Mouse (Mus musculus): ENCODE results near the gene Mrpl16. TPM values are rescaled to one million over a fixed set of nuclear protein-coding genes. Genes with fewer than 3 reads are reported as not detected.

Gene Mrpl16
- polyA plus RNA-seq, 1 experiment from 2014 or later, result 49.1 TPM

GRCm38 (mm10) chr19:11765059-11765458 lies 5.1 kb upstream of the Mrpl16 start:
- Histone ChIP-seq H3K36me3 (ENCODE audit: control insufficient read depth, insufficient read depth, low read length) (no peaks in the 10 kb centered on the region), H3K27ac (ENCODE audit: low read depth, low read length) (no peak overlapping the region), H3K9ac (ENCODE audit: low read depth, low read length) (no peak overlapping the region), H3K4me3 (ENCODE audit: low read length) (no peak overlapping the region), H3K4me1 (ENCODE audit: control insufficient read depth, insufficient read depth, low read depth, low read length) (no peaks in the 10 kb centered on the region), H3K4me2 (ENCODE audit: low read length) (no peak overlapping the region), H3K9me3 (ENCODE audit: control insufficient read depth, low read length) (no peaks in the 10 kb centered on the region), H3K27me3 (replicated peaks; ENCODE audit: control insufficient read depth, insufficient read depth, low read length) (no peaks in the 10 kb centered on the region)
- 86% methylated on average over 3 of the region's 3 CpGs for WGBS
- no peak for ATAC-seq

- ATAC-seq, result no peak
- no peak overlapping the region for H3K9ac ChIP-seq (ENCODE audit: low read depth, low read length)
- H3K9me3 ChIP-seq (ENCODE audit: control insufficient read depth, low read length), result no peaks in the 10 kb centered on the region
- H3K4me1 ChIP-seq (ENCODE audit: control insufficient read depth, insufficient read depth, low read depth, low read length), result peaks cover 8% of the 10 kb centered on the region
- H3K4me3 ChIP-seq (ENCODE audit: low read length), result no peak overlapping the region
- H3K27me3 ChIP-seq (replicated peaks; ENCODE audit: control insufficient read depth, insufficient read depth, low read length), result no peaks in the 10 kb centered on the region
- no peak overlapping the region for H3K27ac ChIP-seq (ENCODE audit: low read depth, low read length)
- no peaks in the 10 kb centered on the region for H3K36me3 ChIP-seq (ENCODE audit: control insufficient read depth, insufficient read depth, low read length)
- WGBS, result 68% methylated on average over 4 of the region's 4 CpGs
- no peak overlapping the region for H3K4me2 ChIP-seq (ENCODE audit: low read length)
These were observed 3.8 kb upstream of the Mrpl16 start for GRCm38 (mm10) chr19:11766413-11766812.

GRCm38 (mm10) chr19:11768163-11768562 lies 2.0 kb upstream of the Mrpl16 start:
- Histone ChIP-seq H3K27ac (ENCODE audit: low read depth, low read length) (no peak overlapping the region), H3K4me1 (ENCODE audit: control insufficient read depth, insufficient read depth, low read depth, low read length) (peaks cover 8% of the 10 kb centered on the region), H3K9me3 (ENCODE audit: control insufficient read depth, low read length) (no peaks in the 10 kb centered on the region), H3K4me3 (ENCODE audit: low read length) (no peak overlapping the region), H3K4me2 (ENCODE audit: low read length) (no peak overlapping the region), H3K36me3 (ENCODE audit: control insufficient read depth, insufficient read depth, low read length) (no peaks in the 10 kb centered on the region; the same call in 1 of the 2 replicates), H3K27me3 (replicated peaks; ENCODE audit: control insufficient read depth, insufficient read depth, low read length) (no peaks in the 10 kb centered on the region), H3K9ac (ENCODE audit: low read depth, low read length) (no peak overlapping the region)
- ATAC-seq, result no peak
- 17% methylated on average over 3 of the region's 3 CpGs for WGBS

- no peak for ATAC-seq
- Histone ChIP-seq H3K9me3 (ENCODE audit: control insufficient read depth, low read length) (no peaks in the 10 kb centered on the region), H3K27ac (ENCODE audit: low read depth, low read length) (no peak overlapping the region), H3K4me2 (ENCODE audit: low read length) (peak overlapping the region; percentile 88), H3K4me1 (ENCODE audit: control insufficient read depth, insufficient read depth, low read depth, low read length) (peaks cover 8% of the 10 kb centered on the region), H3K4me3 (ENCODE audit: low read length) (no peak overlapping the region; the same call in 1 of the 2 replicates), H3K36me3 (ENCODE audit: control insufficient read depth, insufficient read depth, low read length) (peaks cover 3% of the 10 kb centered on the region; the same call in 1 of the 2 replicates), H3K27me3 (replicated peaks; ENCODE audit: control insufficient read depth, insufficient read depth, low read length) (no peaks in the 10 kb centered on the region), H3K9ac (ENCODE audit: low read depth, low read length) (no peak overlapping the region)
- WGBS, result 93% methylated on average over 5 of the region's 5 CpGs
These were observed 802 bp upstream of the Mrpl16 start for GRCm38 (mm10) chr19:11769257-11769920.

- WGBS, result 55% methylated on average over 7 of the region's 7 CpGs
- Histone ChIP-seq H3K4me3 (ENCODE audit: low read length) (no peak overlapping the region), H3K36me3 (ENCODE audit: control insufficient read depth, insufficient read depth, low read length) (peaks cover 9% of the 10 kb centered on the region; the same call in 1 of the 2 replicates), H3K9ac (ENCODE audit: low read depth, low read length) (no peak overlapping the region), H3K9me3 (ENCODE audit: control insufficient read depth, low read length) (no peaks in the 10 kb centered on the region), H3K4me2 (ENCODE audit: low read length) (no peak overlapping the region), H3K27ac (ENCODE audit: low read depth, low read length) (no peak overlapping the region), H3K4me1 (ENCODE audit: control insufficient read depth, insufficient read depth, low read depth, low read length) (no peaks in the 10 kb centered on the region), H3K27me3 (replicated peaks; ENCODE audit: control insufficient read depth, insufficient read depth, low read length) (no peaks in the 10 kb centered on the region)
- ATAC-seq, result peak; percentile 72; the same call in 1 of the 2 replicates
These were observed 7.1 kb downstream of the Mrpl16 start for GRCm38 (mm10) chr19:11777191-11777865.

GRCm38 (mm10) chr19:11785409-11786154 lies 15.4 kb downstream of the Mrpl16 start:
- Histone ChIP-seq H3K27ac (ENCODE audit: low read depth, low read length) (no peak overlapping the region), H3K9me3 (ENCODE audit: control insufficient read depth, low read length) (no peaks in the 10 kb centered on the region), H3K4me3 (ENCODE audit: low read length) (no peak overlapping the region), H3K36me3 (ENCODE audit: control insufficient read depth, insufficient read depth, low read length) (peaks cover 16% of the 10 kb centered on the region), H3K27me3 (replicated peaks; ENCODE audit: control insufficient read depth, insufficient read depth, low read length) (no peaks in the 10 kb centered on the region), H3K9ac (ENCODE audit: low read depth, low read length) (no peak overlapping the region), H3K4me2 (ENCODE audit: low read length) (no peak overlapping the region), H3K4me1 (ENCODE audit: control insufficient read depth, insufficient read depth, low read depth, low read length) (no peaks in the 10 kb centered on the region)
- ATAC-seq, result no peak
- 89% methylated on average over 14 of the region's 14 CpGs for WGBS

- Histone ChIP-seq H3K27ac (ENCODE audit: low read depth, low read length) (no peak overlapping the region), H3K4me2 (ENCODE audit: low read length) (no peak overlapping the region), H3K4me1 (ENCODE audit: control insufficient read depth, insufficient read depth, low read depth, low read length) (no peaks in the 10 kb centered on the region), H3K36me3 (ENCODE audit: control insufficient read depth, insufficient read depth, low read length) (peaks cover 12% of the 10 kb centered on the region), H3K9ac (ENCODE audit: low read depth, low read length) (no peak overlapping the region), H3K27me3 (replicated peaks; ENCODE audit: control insufficient read depth, insufficient read depth, low read length) (no peaks in the 10 kb centered on the region), H3K9me3 (ENCODE audit: control insufficient read depth, low read length) (no peaks in the 10 kb centered on the region), H3K4me3 (ENCODE audit: low read length) (no peak overlapping the region)
- no peak for ATAC-seq
- 93% methylated on average over 6 of the region's 6 CpGs for WGBS
These were observed 17.6 kb downstream of the Mrpl16 start for GRCm38 (mm10) chr19:11787826-11788225.

- no peak overlapping the region for H3K4me3 ChIP-seq (ENCODE audit: low read length)
- no peak overlapping the region for H3K9ac ChIP-seq (ENCODE audit: low read depth, low read length)
- 94% methylated on average over 6 of the region's 6 CpGs for WGBS
- no peak for ATAC-seq
- H3K4me1 ChIP-seq (ENCODE audit: control insufficient read depth, insufficient read depth, low read depth, low read length), result no peaks in the 10 kb centered on the region
- H3K27me3 ChIP-seq (replicated peaks; ENCODE audit: control insufficient read depth, insufficient read depth, low read length), result no peaks in the 10 kb centered on the region
- peaks cover 10% of the 10 kb centered on the region for H3K36me3 ChIP-seq (ENCODE audit: control insufficient read depth, insufficient read depth, low read length)
- no peak overlapping the region for H3K4me2 ChIP-seq (ENCODE audit: low read length)
- H3K9me3 ChIP-seq (ENCODE audit: control insufficient read depth, low read length), result no peaks in the 10 kb centered on the region
- H3K27ac ChIP-seq (ENCODE audit: low read depth, low read length), result no peak overlapping the region
These were observed 18.7 kb downstream of the Mrpl16 start for GRCm38 (mm10) chr19:11788876-11789275.

- 69% methylated on average over 5 of the region's 5 CpGs for WGBS
- Histone ChIP-seq H3K4me2 (ENCODE audit: low read length) (no peak overlapping the region), H3K4me1 (ENCODE audit: control insufficient read depth, insufficient read depth, low read depth, low read length) (no peaks in the 10 kb centered on the region)
These were observed 21.6 kb downstream of the Mrpl16 start for GRCm38 (mm10) chr19:11791825-11792224.

More at GRCm38 (mm10) chr19:11791825-11792224, 21.6 kb downstream of the Mrpl16 start:
- no peak overlapping the region for H3K27ac ChIP-seq (ENCODE audit: low read depth, low read length)
- no peaks in the 10 kb centered on the region for H3K9me3 ChIP-seq (ENCODE audit: control insufficient read depth, low read length)
- no peak overlapping the region for H3K4me3 ChIP-seq (ENCODE audit: low read length)
- no peak for ATAC-seq
- H3K36me3 ChIP-seq (ENCODE audit: control insufficient read depth, insufficient read depth, low read length), result peaks cover 5% of the 10 kb centered on the region; the same call in 1 of the 2 replicates
- H3K27me3 ChIP-seq (replicated peaks; ENCODE audit: control insufficient read depth, insufficient read depth, low read length), result no peaks in the 10 kb centered on the region
- no peak overlapping the region for H3K9ac ChIP-seq (ENCODE audit: low read depth, low read length)

All from hindbrain, embryonic 16.5 days (tissue).